Mouse (Mus musculus) heart, adult 2 months (tissue): ENCODE results near the gene Tmem189. TPM values are rescaled to one million over a fixed set of nuclear protein-coding genes. Genes with fewer than 3 reads are reported as not detected.

ENCODE experiments used
- DNase-seq, 2 experiments: peaks; one replicate each; pipeline ENCODE4 v3.0.0; 2021
- H3K27ac ChIP-seq: fragments of 200-600 bp; 2 replicates; pipeline ENCODE4 v1.8.1; 2022
- H3K27me3 ChIP-seq: fragments of 200-500 bp; 2 replicates; pipeline ENCODE4 v1.6.1; 2012; ENCODE audit warnings: mild to moderate bottlenecking, low read length, inconsistent platforms, mixed read lengths; ENCODE audit not compliant: control insufficient read depth, insufficient read depth
- H3K36me3 ChIP-seq: fragments of 200-500 bp; 2 replicates; pipeline ENCODE4 v1.6.1; 2012; ENCODE audit warnings: low read length, inconsistent platforms; ENCODE audit not compliant: control insufficient read depth, insufficient read depth
- H3K4me1 ChIP-seq: fragments of 200-500 bp; 2 replicates; pipeline ENCODE4 v1.6.1; 2011; ENCODE audit warnings: low read length; ENCODE audit not compliant: control insufficient read depth, insufficient read depth
- H3K4me3 ChIP-seq: fragments of 200-600 bp; 2 replicates; pipeline ENCODE4 v1.8.1; 2022
- H3K79me2 ChIP-seq: fragments of 200-500 bp; replicated peaks from 2 replicates; pipeline ENCODE4 v1.6.1; 2012; ENCODE audit warnings: mild to moderate bottlenecking, inconsistent platforms, low read length, moderate library complexity, mixed read lengths; ENCODE audit not compliant: control insufficient read depth, insufficient read depth
- H3K9ac ChIP-seq: fragments of 200-500 bp; 2 replicates; pipeline ENCODE4 v1.6.1; 2012; ENCODE audit warnings: low read depth, mild to moderate bottlenecking, control low read depth, inconsistent platforms, low read length, mixed read lengths
- CTCF ChIP-seq: fragments of 200-600 bp; IDR thresholded peaks from 2 replicates; pipeline ENCODE4 v1.8.1; 2022; ENCODE audit warnings: antibody characterized with exemption, mild to moderate bottlenecking, moderate library complexity
- EP300 ChIP-seq: fragments of 200-500 bp; IDR thresholded peaks from 2 replicates; pipeline ENCODE4 v1.6.1; 2011; ENCODE audit warnings: low read depth, low read length, control low read depth; ENCODE audit not compliant: insufficient read depth
- POLR2A ChIP-seq: fragments of 200-500 bp; IDR thresholded peaks from 2 replicates; pipeline ENCODE4 v1.6.1; 2011; ENCODE audit warnings: mild to moderate bottlenecking, low read depth, low read length, control low read depth; ENCODE audit not compliant: insufficient read depth
- WGBS: fragments of 180-500 bp; shearing (Covaris S2); methylation state at CpG from one replicate; pipeline ENCODE4 v1.1.7; 2018; 5-methylcytosine and 5-hydroxymethylcytosine counted together
- intact Hi-C: fragments of 180-260 bp; cut with DNase I; formaldehyde crosslinking; loops from one replicate; pipeline ENCODE4 v1.15.1; 2025
- polyA plus RNA-seq: library from polyadenylated mRNA; depleted of rRNA; stranded (reverse); fragments of >200 nt; gene quantifications from 2 replicates; pipeline ENCODE4 v1.2.3, GENCODE M21; 2012
- total RNA-seq, 2 experiments: library from RNA; stranded (reverse); gene quantifications; 2 replicates each; pipeline ENCODE4 v1.2.3; 2021

The Tmem189 gene
- total and polyA plus RNA-seq, 3 experiments, result 23.0 to 53.2 (median 26.4) TPM

- H3K9ac ChIP-seq, result no peak overlapping the region
- 83% methylated on average over 3 of the region's 3 CpGs for WGBS
Observed at GRCm38 (mm10) chr2:167683721-167684120, 5.9 kb downstream of the Tmem189 start.

GRCm38 (mm10) chr2:167680657-167681056 is 9.0 kb downstream of the Tmem189 start:
- DNase-seq, result peak; percentile 55 to 66
- Histone ChIP-seq H3K36me3 (no peaks in the 10 kb centered on the region), H3K4me1 (no peaks in the 10 kb centered on the region), H3K27ac (no peak overlapping the region), H3K9ac (no peak overlapping the region), H3K79me2 (no peaks in the 10 kb centered on the region), H3K4me3 (no peak overlapping the region), H3K27me3 (no peaks in the 10 kb centered on the region)
- TF ChIP-seq CTCF (peak; percentile 77), POLR2A (no peak)
- intact Hi-C loops, result loop anchor here (1.0 to 10.0 kb wide), 3 partner anchors 39 to 414 kb away; no protein-coding TSS in a partner anchor
- 54% methylated on average over 5 of the region's 5 CpGs for WGBS

More at GRCm38 (mm10) chr2:167683721-167684120, 5.9 kb downstream of the Tmem189 start:
- Histone ChIP-seq H3K27me3 (no peaks in the 10 kb centered on the region), H3K36me3 (no peaks in the 10 kb centered on the region), H3K4me1 (no peaks in the 10 kb centered on the region), H3K79me2 (no peaks in the 10 kb centered on the region), H3K27ac (no peak overlapping the region), H3K4me3 (no peak overlapping the region)
- TF ChIP-seq EP300 (no peak), CTCF (no peak), POLR2A (no peak)
- DNase-seq, result no peak
- intact Hi-C loops, result loop anchor here (10.0 kb wide), 1 partner anchor 411 kb away; no protein-coding TSS in a partner anchor

- no peaks in the 10 kb centered on the region for H3K4me1 ChIP-seq
- peak; percentile 81 to 89 for DNase-seq
- no peaks in the 10 kb centered on the region for H3K79me2 ChIP-seq
- no peak overlapping the region for H3K9ac ChIP-seq
- no peak overlapping the region for H3K27ac ChIP-seq
- WGBS, result 3% methylated on average over 13 of the region's 13 CpGs
- H3K27me3 ChIP-seq, result no peaks in the 10 kb centered on the region
- TF ChIP-seq EP300 (no peak), CTCF (peak; percentile 89)
- H3K4me3 ChIP-seq, result no peak overlapping the region
- intact Hi-C loops, result loop anchor here (1.0 to 10.0 kb wide), 3 partner anchors 39 to 415 kb away; no protein-coding TSS in a partner anchor
- no peaks in the 10 kb centered on the region for H3K36me3 ChIP-seq
Observed at GRCm38 (mm10) chr2:167679902-167680430, 9.7 kb downstream of the Tmem189 start.

- intact Hi-C loops, result no loop called here
- 54% methylated on average over 5 of the region's 5 CpGs for WGBS
Observed at GRCm38 (mm10) chr2:167678600-167678999, 11.0 kb downstream of the Tmem189 start.

GRCm38 (mm10) chr2:167675120-167675909 is 14.3 kb downstream of the Tmem189 start:
- intact Hi-C loops, result loop anchor here (1.0 kb wide), 1 partner anchor 34 kb away; no protein-coding TSS in a partner anchor
- no peak overlapping the region for H3K27ac ChIP-seq
- H3K4me3 ChIP-seq, result no peak overlapping the region
- peaks cover 6% of the 10 kb centered on the region for H3K4me1 ChIP-seq
- peak in 1 of 2 experiments; percentile 37 for DNase-seq
- 44% methylated on average over 14 of the region's 14 CpGs for WGBS
- no peaks in the 10 kb centered on the region for H3K36me3 ChIP-seq
- H3K27me3 ChIP-seq, result no peaks in the 10 kb centered on the region
- TF ChIP-seq CTCF, result peak; percentile 74
- TF ChIP-seq EP300, result peak; percentile 58; the same call in 1 of the 2 replicates
- 0 out of 2 replicates have a peak, but pooled peaks have one; percentile 11 for TF ChIP-seq POLR2A
- H3K9ac ChIP-seq, result no peak overlapping the region
- no peaks in the 10 kb centered on the region for H3K79me2 ChIP-seq

More at GRCm38 (mm10) chr2:167678600-167678999, 11.0 kb downstream of the Tmem189 start:
- Histone ChIP-seq H3K4me1 (no peaks in the 10 kb centered on the region), H3K9ac (no peak overlapping the region), H3K36me3 (no peaks in the 10 kb centered on the region), H3K27me3 (no peaks in the 10 kb centered on the region), H3K27ac (no peak overlapping the region), H3K79me2 (no peaks in the 10 kb centered on the region), H3K4me3 (no peak overlapping the region)
- TF ChIP-seq POLR2A (no peak), CTCF (peak; percentile 61)
- DNase-seq, result no peak

- H3K27me3 ChIP-seq, result no peaks in the 10 kb centered on the region
- DNase-seq, result peak; percentile 45 to 61
- H3K79me2 ChIP-seq, result no peaks in the 10 kb centered on the region
- TF ChIP-seq POLR2A, result no peak
- TF ChIP-seq CTCF, result no peak
- no peak for TF ChIP-seq EP300
- H3K9ac ChIP-seq, result no peak overlapping the region
- peaks cover 6% of the 10 kb centered on the region for H3K4me1 ChIP-seq
- WGBS, result 16% methylated on average over 13 of the region's 13 CpGs
- H3K27ac ChIP-seq, result no peak overlapping the region
- intact Hi-C loops, result no loop called here
- no peak overlapping the region for H3K4me3 ChIP-seq
- H3K36me3 ChIP-seq, result no peaks in the 10 kb centered on the region
Observed at GRCm38 (mm10) chr2:167672212-167672685, 17.4 kb downstream of the Tmem189 start.
